Mouse (Mus musculus) hindbrain, embryonic 12.5 days (tissue): ENCODE data around the gene Hyal2. TPM values are rescaled to one million over a fixed set of nuclear protein-coding genes. Genes with fewer than 3 reads are reported as not detected.

Experiments used
- ATAC-seq: fragments of 200-750 bp; cut with Nextera tagmentation; 2 replicates; pipeline ENCODE4 v1.8.0; 2017; ENCODE audit warnings: moderate TSS enrichment; ENCODE audit not compliant: low FRiP score
- H3K27ac ChIP-seq: fragments of 300-500 bp; sonication (generic); 2 replicates; pipeline ENCODE4 v1.5.1; 2016; ENCODE audit warnings: mild to moderate bottlenecking
- H3K27me3 ChIP-seq: fragments of 300-500 bp; sonication (generic); 2 replicates; pipeline ENCODE4 v1.6.1; 2016; ENCODE audit warnings: mild to moderate bottlenecking
- H3K36me3 ChIP-seq: fragments of 300-500 bp; sonication (generic); 2 replicates; pipeline ENCODE4 v1.6.1; 2016; ENCODE audit warnings: mild to moderate bottlenecking
- H3K4me1 ChIP-seq: fragments of 300-500 bp; sonication (generic); 2 replicates; pipeline ENCODE4 v1.6.1; 2016
- H3K4me2 ChIP-seq: fragments of 300-500 bp; sonication (generic); replicated peaks from 2 replicates; pipeline ENCODE4 v1.6.1; 2016; ENCODE audit warnings: mild to moderate bottlenecking
- H3K4me3 ChIP-seq: fragments of 300-500 bp; sonication (generic); 2 replicates; pipeline ENCODE4 v1.5.1; 2016; ENCODE audit warnings: mild to moderate bottlenecking
- H3K9ac ChIP-seq: fragments of 300-500 bp; sonication (generic); 2 replicates; pipeline ENCODE4 v1.6.1; 2016; ENCODE audit warnings: mild to moderate bottlenecking, moderate library complexity
- H3K9me3 ChIP-seq: fragments of 300-500 bp; sonication (generic); replicated peaks from 2 replicates; pipeline ENCODE4 v1.6.1; 2016; ENCODE audit warnings: mild to moderate bottlenecking
- WGBS: fragments of 180-500 bp; shearing (Covaris S2); methylation state at CpG from one replicate; pipeline ENCODE4 v1.1.7; 2016; 5-methylcytosine and 5-hydroxymethylcytosine counted together
- polyA plus RNA-seq: library from polyadenylated mRNA; unstranded; fragments of >200 nt; fragmentation: Nextera tagmentation; extraction: Ambion mirVana; gene quantifications from 2 replicates; pipeline ENCODE4 v1.2.1, GENCODE M21; 2016

Hyal2 gene
- polyA plus RNA-seq, 1 experiment from 2014 or later: 105 TPM

GRCm38 (mm10) chr9:107540420-107540819 lies 27.3 kb upstream of the Hyal2 start:
- Histone ChIP-seq H3K36me3 (peaks cover 50% of the 10 kb centered on the region), H3K27ac (no peak overlapping the region), H3K9ac (no peak overlapping the region), H3K4me3 (no peak overlapping the region), H3K4me2 (peak overlapping the region; percentile 83), H3K9me3 (no peaks in the 10 kb centered on the region), H3K4me1 (peaks cover 42% of the 10 kb centered on the region), H3K27me3 (no peaks in the 10 kb centered on the region)
- no peak for ATAC-seq
- 69% methylated on average over 4 of the region's 4 CpGs for WGBS

- peak overlapping the region; percentile 61 for H3K4me3 ChIP-seq
- H3K27ac ChIP-seq: no peak overlapping the region
- no peak for ATAC-seq
- H3K9ac ChIP-seq: peak overlapping the region; percentile 59
- H3K36me3 ChIP-seq: peaks cover 50% of the 10 kb centered on the region
- H3K4me2 ChIP-seq: peak overlapping the region; percentile 83
- H3K27me3 ChIP-seq: no peaks in the 10 kb centered on the region
- H3K9me3 ChIP-seq: no peaks in the 10 kb centered on the region
- H3K4me1 ChIP-seq: peaks cover 40% of the 10 kb centered on the region
- 30% methylated on average over 10 of the region's 10 CpGs for WGBS
Measured at GRCm38 (mm10) chr9:107541005-107541404, 26.7 kb upstream of the Hyal2 start.

GRCm38 (mm10) chr9:107541474-107542351 lies 26.0 kb upstream of the Hyal2 start, which contains the start of the genes Cyb561d2 and Nprl2:
TSS of gene Cyb561d2 (minus strand) at chr9:107542193.
TSS of gene Nprl2 (plus strand) at chr9:107542226.
- H3K36me3 ChIP-seq: peaks cover 50% of the 10 kb centered on the region
- peak; percentile 85 for ATAC-seq
- no peaks in the 10 kb centered on the region for H3K9me3 ChIP-seq
- H3K4me1 ChIP-seq: peaks cover 40% of the 10 kb centered on the region
- H3K27ac ChIP-seq: no peak within 1 kb of the TSS
- H3K9ac ChIP-seq: peak within 1 kb of the TSS; percentile 69
- H3K4me2 ChIP-seq: peak within 1 kb of the TSS; percentile 83
- 1% methylated on average over 46 of the region's 46 CpGs for WGBS
- H3K27me3 ChIP-seq: no peaks in the 10 kb centered on the region
- H3K4me3 ChIP-seq: peak within 1 kb of the TSS; percentile 61

GRCm38 (mm10) chr9:107542352-107542686 lies 25.4 kb upstream of the Hyal2 start:
- WGBS: under 1% methylated on average over 11 of the region's 11 CpGs
- Histone ChIP-seq H3K9ac (peak overlapping the region; percentile 69), H3K27ac (no peak overlapping the region), H3K36me3 (peaks cover 47% of the 10 kb centered on the region), H3K4me1 (peaks cover 40% of the 10 kb centered on the region), H3K4me2 (peak overlapping the region; percentile 83), H3K27me3 (no peaks in the 10 kb centered on the region), H3K9me3 (no peaks in the 10 kb centered on the region), H3K4me3 (peak overlapping the region; percentile 61)
- peak; percentile 39 for ATAC-seq

GRCm38 (mm10) chr9:107542721-107543120 lies 25.0 kb upstream of the Hyal2 start:
- Histone ChIP-seq H3K27me3 (no peaks in the 10 kb centered on the region), H3K9me3 (no peaks in the 10 kb centered on the region), H3K36me3 (peaks cover 44% of the 10 kb centered on the region), H3K4me3 (peak overlapping the region; percentile 61), H3K4me1 (peaks cover 42% of the 10 kb centered on the region), H3K4me2 (peak overlapping the region; percentile 83), H3K27ac (no peak overlapping the region), H3K9ac (peak overlapping the region; percentile 69)
- WGBS: 46% methylated on average over 8 of the region's 8 CpGs
- ATAC-seq: no peak

GRCm38 (mm10) chr9:107543299-107543698 lies 24.4 kb upstream of the Hyal2 start:
- 89% methylated on average over 11 of the region's 11 CpGs for WGBS
- no peak overlapping the region for H3K9ac ChIP-seq
- H3K4me2 ChIP-seq: peak overlapping the region; percentile 83; the same call in 1 of the 2 replicates
- H3K27ac ChIP-seq: no peak overlapping the region
- peaks cover under 1% of the 10 kb centered on the region; the same call in 1 of the 2 replicates for H3K27me3 ChIP-seq
- no peak overlapping the region for H3K4me3 ChIP-seq
- no peak for ATAC-seq
- H3K9me3 ChIP-seq: no peaks in the 10 kb centered on the region
- peaks cover 38% of the 10 kb centered on the region for H3K36me3 ChIP-seq
- H3K4me1 ChIP-seq: peaks cover 43% of the 10 kb centered on the region

GRCm38 (mm10) chr9:107544196-107544700 lies 23.5 kb upstream of the Hyal2 start:
- Histone ChIP-seq H3K27ac (no peak overlapping the region), H3K4me3 (no peak overlapping the region), H3K4me2 (no peak overlapping the region), H3K36me3 (peaks cover 28% of the 10 kb centered on the region), H3K4me1 (peaks cover 43% of the 10 kb centered on the region), H3K9me3 (no peaks in the 10 kb centered on the region), H3K27me3 (peaks cover 10% of the 10 kb centered on the region), H3K9ac (no peak overlapping the region)
- ATAC-seq: no peak
- WGBS: 93% methylated on average over 17 of the region's 17 CpGs

- WGBS: 94% methylated on average over 12 of the region's 12 CpGs
- Histone ChIP-seq H3K27ac (no peak overlapping the region), H3K4me3 (no peak overlapping the region), H3K4me2 (no peak overlapping the region), H3K9me3 (no peaks in the 10 kb centered on the region), H3K36me3 (peaks cover 24% of the 10 kb centered on the region), H3K4me1 (peaks cover 43% of the 10 kb centered on the region), H3K27me3 (peaks cover 14% of the 10 kb centered on the region), H3K9ac (no peak overlapping the region)
- ATAC-seq: no peak
Measured at GRCm38 (mm10) chr9:107544729-107545128, 23.0 kb upstream of the Hyal2 start.

GRCm38 (mm10) chr9:107545199-107545598 lies 22.5 kb upstream of the Hyal2 start:
- Histone ChIP-seq H3K27me3 (peaks cover 19% of the 10 kb centered on the region), H3K36me3 (peaks cover 20% of the 10 kb centered on the region), H3K9me3 (no peaks in the 10 kb centered on the region), H3K4me2 (no peak overlapping the region), H3K4me1 (peaks cover 43% of the 10 kb centered on the region), H3K4me3 (no peak overlapping the region), H3K27ac (no peak overlapping the region), H3K9ac (no peak overlapping the region; the same call in 1 of the 2 replicates)
- ATAC-seq: no peak
- WGBS: 86% methylated on average over 10 of the region's 10 CpGs

GRCm38 (mm10) chr9:107545602-107546001 lies 22.1 kb upstream of the Hyal2 start:
- H3K4me2 ChIP-seq: no peak overlapping the region
- peaks cover 20% of the 10 kb centered on the region for H3K36me3 ChIP-seq
- WGBS: 3% methylated on average over 3 of the region's 3 CpGs
- H3K27me3 ChIP-seq: peaks cover 23% of the 10 kb centered on the region
- H3K27ac ChIP-seq: no peak overlapping the region
- no peak overlapping the region for H3K9ac ChIP-seq
- no peak for ATAC-seq
- H3K9me3 ChIP-seq: no peaks in the 10 kb centered on the region
- H3K4me3 ChIP-seq: no peak overlapping the region
- H3K4me1 ChIP-seq: peaks cover 43% of the 10 kb centered on the region

- peak within 1 kb of the TSS; percentile 46 for H3K4me2 ChIP-seq
- peaks cover 48% of the 10 kb centered on the region for H3K4me1 ChIP-seq
- H3K4me3 ChIP-seq: peak within 1 kb of the TSS; percentile 7; the same call in 1 of the 2 replicates
- H3K27ac ChIP-seq: peak within 1 kb of the TSS; percentile 52
- peak within 1 kb of the TSS; percentile 33; the same call in 1 of the 2 replicates for H3K9ac ChIP-seq
- peak; percentile 66 for ATAC-seq
- H3K27me3 ChIP-seq: peaks cover 37% of the 10 kb centered on the region
- no peaks in the 10 kb centered on the region for H3K9me3 ChIP-seq
- H3K36me3 ChIP-seq: peaks cover 20% of the 10 kb centered on the region
- 4% methylated on average over 20 of the region's 20 CpGs for WGBS
Measured at GRCm38 (mm10) chr9:107547026-107547425, 20.7 kb upstream of the Hyal2 start, which contains the start of gene Zmynd10. TSS of gene Zmynd10 (plus strand) at chr9:107547298.

GRCm38 (mm10) chr9:107547957-107548356 lies 19.8 kb upstream of the Hyal2 start:
- Histone ChIP-seq H3K4me1 (peaks cover 41% of the 10 kb centered on the region), H3K4me3 (no peak overlapping the region), H3K27me3 (peaks cover 46% of the 10 kb centered on the region), H3K36me3 (peaks cover 20% of the 10 kb centered on the region), H3K27ac (no peak overlapping the region), H3K4me2 (no peak overlapping the region), H3K9ac (no peak overlapping the region), H3K9me3 (no peaks in the 10 kb centered on the region)
- WGBS: 85% methylated on average over 5 of the region's 5 CpGs
- no peak for ATAC-seq
